Mouse (Mus musculus) heart, embryonic 16.5 days (tissue): ENCODE results near the gene Itk. TPM values are rescaled to one million over a fixed set of nuclear protein-coding genes. Genes with fewer than 3 reads are reported as not detected.

Experiments
- ATAC-seq: fragments of 200-750 bp; cut with Nextera tagmentation; replicated peaks from 2 replicates; pipeline ENCODE4 v1.8.0; 2017; ENCODE audit warnings: moderate number of reproducible peaks; ENCODE audit not compliant: insufficient read depth, low FRiP score; ENCODE audit errors: extremely low read depth
- H3K27ac ChIP-seq: fragments of 300-500 bp; sonication (generic); 2 replicates; pipeline ENCODE4 v1.5.1; 2014; ENCODE audit warnings: mild to moderate bottlenecking, low read length, control low read depth, moderate library complexity
- H3K27me3 ChIP-seq: fragments of 300-500 bp; sonication (generic); 2 replicates; pipeline ENCODE4 v1.6.1; 2014; ENCODE audit warnings: low read length, mixed read lengths; ENCODE audit not compliant: control insufficient read depth, insufficient read depth
- H3K36me3 ChIP-seq: fragments of 300-500 bp; sonication (generic); 2 replicates; pipeline ENCODE4 v1.6.1; 2014; ENCODE audit not compliant: control insufficient read depth, insufficient read depth
- H3K4me1 ChIP-seq: fragments of 300-500 bp; sonication (generic); 2 replicates; pipeline ENCODE4 v1.6.1; 2014; ENCODE audit warnings: low read length, mixed read lengths; ENCODE audit not compliant: control insufficient read depth, insufficient read depth
- H3K4me2 ChIP-seq: fragments of 300-500 bp; sonication (generic); 2 replicates; pipeline ENCODE4 v1.6.1; 2014; ENCODE audit warnings: low read depth, mild to moderate bottlenecking, control low read depth, low read length
- H3K4me3 ChIP-seq: fragments of 300-500 bp; sonication (generic); 2 replicates; pipeline ENCODE4 v1.5.1; 2014; ENCODE audit warnings: mild to moderate bottlenecking, control low read depth, low read length
- H3K9ac ChIP-seq: fragments of 300-500 bp; sonication (generic); 2 replicates; pipeline ENCODE4 v1.6.1; 2014; ENCODE audit warnings: low read length, control low read depth
- H3K9me3 ChIP-seq: fragments of 300-500 bp; sonication (generic); replicated peaks from 2 replicates; pipeline ENCODE4 v1.6.1; 2016; ENCODE audit warnings: low read length; ENCODE audit not compliant: control insufficient read depth
- WGBS: fragments of 180-500 bp; shearing (Covaris S2); extraction: QIAGEN DNeasy Blood & Tissue Kit; methylation state at CpG from one replicate; pipeline ENCODE4 v1.1.7; 2014; 5-methylcytosine and 5-hydroxymethylcytosine counted together
- polyA plus RNA-seq: library from polyadenylated mRNA; unstranded; fragments of >200 nt; fragmentation: Nextera tagmentation; extraction: Ambion mirVana; gene quantifications from 2 replicates; pipeline ENCODE4 v1.2.1, GENCODE M21; 2015

Gene Itk
- polyA plus RNA-seq, 1 experiment from 2014 or later: 5.2 TPM

DNA sequence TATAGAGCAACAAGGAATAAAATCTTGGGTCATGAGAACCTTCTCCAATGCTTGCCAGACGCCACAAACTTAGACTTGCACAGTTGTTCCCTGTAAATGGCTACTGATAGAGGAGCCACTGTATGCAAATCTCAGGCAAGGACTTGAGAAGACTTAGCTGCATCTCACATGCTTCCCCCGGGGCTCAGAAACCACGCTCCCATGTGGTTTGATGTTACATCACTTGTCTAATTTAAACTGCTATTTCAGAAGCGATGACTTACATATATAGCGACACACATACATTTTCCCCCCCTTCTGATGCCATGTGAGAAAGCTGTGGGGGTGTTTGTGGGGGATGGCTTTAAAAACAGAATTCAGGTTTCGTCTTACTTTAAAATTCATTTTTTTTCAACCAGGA lies 75.5 kb downstream of the Itk start:
- Histone ChIP-seq H3K9ac (no peak overlapping the region), H3K4me3 (no peak overlapping the region), H3K27me3 (no peaks in the 10 kb centered on the region), H3K4me1 (peaks cover 15% of the 10 kb centered on the region; the same call in 1 of the 2 replicates), H3K9me3 (no peaks in the 10 kb centered on the region), H3K4me2 (no peak overlapping the region), H3K27ac (no peak overlapping the region), H3K36me3 (no peaks in the 10 kb centered on the region)
- 62% methylated on average over 6 of the region's 6 CpGs for WGBS
- ATAC-seq: no peak

- Histone ChIP-seq H3K27ac (peak within 1 kb of the TSS; percentile 76), H3K9me3 (no peaks in the 10 kb centered on the region), H3K9ac (peak within 1 kb of the TSS; percentile 83), H3K4me1 (peaks cover 15% of the 10 kb centered on the region; the same call in 1 of the 2 replicates), H3K4me2 (peak within 1 kb of the TSS; percentile 97), H3K36me3 (no peaks in the 10 kb centered on the region), H3K27me3 (no peaks in the 10 kb centered on the region), H3K4me3 (peak within 1 kb of the TSS; percentile 87)
- 8% methylated on average over 14 of the region's 14 CpGs for WGBS
- ATAC-seq: peak; percentile 25; the same call in 1 of the 2 replicates
These were observed 76.7 kb downstream of the Itk start, which contains the start of gene Cyfip2 for GRCm38 (mm10) chr11:46312523-46313035. Gene Cyfip2, minus strand, starts transcription at chr11:46312859.

GRCm38 (mm10) chr11:46311703-46312522 lies 77.4 kb downstream of the Itk start:
- Histone ChIP-seq H3K27me3 (no peaks in the 10 kb centered on the region), H3K4me1 (peaks cover 9% of the 10 kb centered on the region; the same call in 1 of the 2 replicates), H3K9ac (peak overlapping the region; percentile 83), H3K4me2 (peak overlapping the region; percentile 97), H3K27ac (peak overlapping the region; percentile 76), H3K4me3 (peak overlapping the region; percentile 87), H3K36me3 (no peaks in the 10 kb centered on the region), H3K9me3 (no peaks in the 10 kb centered on the region)
- under 1% methylated on average over 71 of the region's 71 CpGs for WGBS
- ATAC-seq: peak; percentile 83

DNA sequence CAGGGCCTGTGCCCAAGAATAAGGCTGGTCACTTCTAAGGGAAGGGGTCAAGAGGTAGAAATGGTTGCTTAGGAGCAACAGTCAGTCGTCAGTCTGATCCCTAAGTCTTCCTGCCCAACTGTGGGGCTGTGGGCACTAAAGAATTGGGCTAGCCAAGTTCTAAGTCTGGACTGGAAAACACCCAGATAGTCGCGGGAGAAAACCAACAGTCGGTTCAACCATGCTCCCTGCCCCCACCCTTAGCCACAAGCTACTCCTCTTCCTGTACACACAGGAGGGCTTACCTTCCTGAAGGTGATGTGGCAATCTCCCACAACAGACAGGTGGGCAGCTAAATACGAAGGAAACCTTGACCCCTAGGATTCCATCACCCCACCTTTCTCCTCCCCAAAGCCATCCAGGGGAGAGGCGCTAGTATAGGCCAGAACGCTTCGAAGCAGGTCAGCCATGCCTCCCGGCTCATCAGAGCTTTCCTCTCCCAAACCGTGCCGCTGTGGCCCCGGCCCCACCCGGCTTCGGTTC lies 78.1 kb downstream of the Itk start:
- peak overlapping the region; percentile 97 for H3K4me2 ChIP-seq
- H3K4me1 ChIP-seq: peaks cover 10% of the 10 kb centered on the region; the same call in 1 of the 2 replicates
- peak overlapping the region; percentile 6; the same call in 1 of the 2 replicates for H3K27ac ChIP-seq
- no peaks in the 10 kb centered on the region for H3K36me3 ChIP-seq
- peak overlapping the region; percentile 83 for H3K9ac ChIP-seq
- no peaks in the 10 kb centered on the region for H3K27me3 ChIP-seq
- ATAC-seq: no peak
- WGBS: 14% methylated on average over 14 of the region's 14 CpGs
- H3K9me3 ChIP-seq: no peaks in the 10 kb centered on the region
- H3K4me3 ChIP-seq: peak overlapping the region; percentile 87

DNA sequence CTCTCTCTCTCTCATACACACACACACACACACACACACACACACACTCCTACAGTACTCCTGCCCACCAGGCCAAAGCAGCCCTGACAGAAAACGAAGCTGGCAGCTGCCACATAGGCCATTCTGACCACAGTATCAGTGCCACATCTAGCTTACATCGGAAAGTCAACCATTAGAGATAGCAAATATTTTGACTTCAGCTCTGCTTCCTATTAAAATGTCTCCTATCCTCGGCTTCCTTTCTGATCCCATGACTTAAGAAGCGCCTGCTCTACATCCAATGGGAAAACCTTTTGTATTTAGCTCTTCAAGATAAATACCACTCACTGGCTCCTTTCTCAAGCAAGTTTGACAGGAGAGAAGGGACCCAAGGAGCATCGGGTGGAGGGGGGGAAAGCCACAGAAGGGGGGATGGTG lies 78.7 kb downstream of the Itk start:
- H3K4me2 ChIP-seq: peak overlapping the region; percentile 97; the same call in 1 of the 2 replicates
- no peaks in the 10 kb centered on the region for H3K9me3 ChIP-seq
- ATAC-seq: no peak
- H3K27me3 ChIP-seq: no peaks in the 10 kb centered on the region
- H3K27ac ChIP-seq: no peak overlapping the region
- H3K4me3 ChIP-seq: peak overlapping the region; percentile 87; the same call in 1 of the 2 replicates
- H3K36me3 ChIP-seq: no peaks in the 10 kb centered on the region
- no peak overlapping the region for H3K9ac ChIP-seq
- 69% methylated on average over 5 of the region's 5 CpGs for WGBS
- H3K4me1 ChIP-seq: peaks cover 12% of the 10 kb centered on the region; the same call in 1 of the 2 replicates

DNA sequence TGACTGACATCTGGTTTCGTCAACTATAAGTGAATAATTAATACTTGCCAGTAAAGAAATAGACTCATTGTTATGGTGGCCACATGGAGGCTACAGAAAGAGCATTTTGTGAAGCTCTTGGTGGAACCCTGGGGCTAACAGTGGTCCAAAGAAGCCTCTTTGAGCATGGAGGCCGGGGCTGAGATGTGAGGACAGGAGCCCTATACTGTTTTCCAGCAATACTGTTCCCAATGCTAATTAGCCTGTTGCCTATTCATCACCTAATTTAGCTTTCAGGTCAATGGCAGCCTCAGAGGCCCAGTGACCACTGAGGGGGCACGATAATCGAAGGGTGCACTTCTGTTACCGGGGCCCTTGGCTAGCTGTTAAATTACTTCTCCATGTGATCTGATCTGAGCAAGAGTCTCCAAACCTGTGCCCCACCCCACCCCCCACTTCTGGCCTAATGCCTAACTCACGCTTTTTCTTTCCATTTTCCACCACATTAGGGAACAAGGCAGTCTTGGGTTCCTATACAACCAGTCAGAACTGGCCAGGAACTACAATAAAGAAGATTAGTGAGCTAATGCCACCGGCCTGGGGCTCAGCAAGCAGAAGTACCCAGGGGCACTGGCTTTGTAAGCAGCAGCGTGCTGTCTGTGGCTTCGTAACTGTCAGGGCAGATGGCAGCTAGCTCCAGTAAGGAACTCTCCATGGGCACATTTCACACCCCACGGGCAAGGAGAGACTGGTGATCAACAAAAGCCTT lies 79.3 kb downstream of the Itk start:
- 78% methylated on average over 10 of the region's 10 CpGs for WGBS

DNA sequence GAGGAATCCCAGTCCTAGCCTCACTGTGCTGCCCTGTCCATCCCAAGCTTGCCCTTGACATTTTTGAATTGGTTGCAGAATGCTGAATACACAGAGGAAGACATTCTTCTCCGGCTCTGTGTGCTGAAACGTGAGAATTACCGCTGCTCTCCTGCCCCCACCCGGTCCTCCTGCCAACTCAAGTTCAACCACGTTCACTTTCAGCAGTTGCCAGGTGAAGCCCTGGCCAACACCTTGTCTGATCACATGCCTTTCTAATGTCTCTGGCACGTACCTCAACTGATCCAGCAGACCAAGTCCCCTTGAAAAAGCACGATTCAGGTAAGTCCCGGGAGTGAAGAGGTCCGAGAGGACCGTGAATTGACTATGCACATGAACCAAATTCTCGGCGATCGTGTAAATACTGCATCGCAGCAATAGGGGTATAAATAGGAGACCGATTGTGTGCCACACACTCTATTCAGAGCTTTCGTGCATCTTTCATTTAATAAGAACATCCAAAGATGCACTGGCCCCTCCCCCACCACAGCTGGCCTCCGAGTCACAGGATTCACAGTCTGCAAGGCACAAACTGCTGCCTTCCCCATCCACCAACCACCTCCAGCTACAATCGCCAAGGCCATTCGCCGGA lies 80.1 kb downstream of the Itk start:
- no peak for ATAC-seq
- H3K4me1 ChIP-seq: peaks cover 12% of the 10 kb centered on the region; the same call in 1 of the 2 replicates
- no peaks in the 10 kb centered on the region for H3K9me3 ChIP-seq
- no peak overlapping the region; the same call in 1 of the 2 replicates for H3K4me2 ChIP-seq
- H3K27me3 ChIP-seq: no peaks in the 10 kb centered on the region
- H3K4me3 ChIP-seq: no peak overlapping the region
- no peak overlapping the region for H3K9ac ChIP-seq
- 82% methylated on average over 20 of the region's 20 CpGs for WGBS
- no peak overlapping the region for H3K27ac ChIP-seq
- H3K36me3 ChIP-seq: no peaks in the 10 kb centered on the region

More for the DNA sequence above, 79.3 kb downstream of the Itk start:
- no peak overlapping the region for H3K27ac ChIP-seq
- H3K4me2 ChIP-seq: peak overlapping the region; percentile 97
- no peaks in the 10 kb centered on the region for H3K27me3 ChIP-seq
- no peak for ATAC-seq
- H3K9ac ChIP-seq: no peak overlapping the region
- H3K4me3 ChIP-seq: no peak overlapping the region
- H3K36me3 ChIP-seq: no peaks in the 10 kb centered on the region
- no peaks in the 10 kb centered on the region for H3K9me3 ChIP-seq
- peaks cover 12% of the 10 kb centered on the region; the same call in 1 of the 2 replicates for H3K4me1 ChIP-seq

- 69% methylated on average over 11 of the region's 11 CpGs for WGBS
- no peak for ATAC-seq
- H3K9me3 ChIP-seq: no peaks in the 10 kb centered on the region
- no peaks in the 10 kb centered on the region for H3K36me3 ChIP-seq
- no peak overlapping the region for H3K4me3 ChIP-seq
- H3K4me1 ChIP-seq: peaks cover 12% of the 10 kb centered on the region; the same call in 1 of the 2 replicates
- H3K27ac ChIP-seq: no peak overlapping the region
- H3K9ac ChIP-seq: no peak overlapping the region
- no peaks in the 10 kb centered on the region for H3K27me3 ChIP-seq
- no peak overlapping the region for H3K4me2 ChIP-seq
These were observed 80.9 kb downstream of the Itk start for GRCm38 (mm10) chr11:46308271-46308974.
